Mouse (Mus musculus) liver, embryonic 13.5 days (tissue): Measurements from ENCODE around the gene Rnaseh1. TPM values are rescaled to one million over a fixed set of nuclear protein-coding genes. Genes with fewer than 3 reads are reported as not detected.

Experiments
- ATAC-seq: fragments of 200-750 bp; cut with Nextera tagmentation; 2 replicates; pipeline ENCODE4 v1.8.0; 2017; ENCODE audit warnings: low read depth, mild to moderate bottlenecking, moderate number of reproducible peaks, moderate library complexity
- DNase-seq: peaks from one replicate; pipeline ENCODE4 v3.0.0; 2022
- H3K27ac ChIP-seq: fragments of 300-500 bp; sonication (generic); 2 replicates; pipeline ENCODE4 v1.5.1; 2015; ENCODE audit warnings: moderate library complexity, mild to moderate bottlenecking, inconsistent platforms
- H3K27me3 ChIP-seq: fragments of 300-500 bp; sonication (generic); 2 replicates; pipeline ENCODE4 v1.6.1; 2015; ENCODE audit warnings: mild to moderate bottlenecking, inconsistent platforms
- H3K36me3 ChIP-seq: fragments of 300-500 bp; sonication (generic); 2 replicates; pipeline ENCODE4 v1.6.1; 2015; ENCODE audit warnings: mild to moderate bottlenecking, inconsistent platforms
- H3K4me1 ChIP-seq: fragments of 300-500 bp; sonication (generic); replicated peaks from 2 replicates; pipeline ENCODE4 v1.6.1; 2015; ENCODE audit warnings: inconsistent platforms
- H3K4me2 ChIP-seq: fragments of 300-500 bp; sonication (generic); 2 replicates; pipeline ENCODE4 v1.6.1; 2015; ENCODE audit warnings: inconsistent platforms, mild to moderate bottlenecking, moderate library complexity
- H3K4me3 ChIP-seq: fragments of 300-500 bp; sonication (generic); replicated peaks from 2 replicates; pipeline ENCODE4 v1.5.1; 2015; ENCODE audit warnings: mild to moderate bottlenecking, inconsistent platforms
- H3K9ac ChIP-seq: fragments of 300-500 bp; sonication (generic); 2 replicates; pipeline ENCODE4 v1.6.1; 2015; ENCODE audit warnings: mild to moderate bottlenecking, inconsistent platforms
- H3K9me3 ChIP-seq: fragments of 300-500 bp; sonication (generic); replicated peaks from 2 replicates; pipeline ENCODE4 v1.6.1; 2016; ENCODE audit warnings: inconsistent platforms
- WGBS: fragments of 180-500 bp; shearing (Covaris S2); methylation state at CpG from one replicate; pipeline ENCODE4 v1.1.7; 2015; ENCODE audit not compliant: insufficient replicate concordance; 5-methylcytosine and 5-hydroxymethylcytosine counted together
- polyA plus RNA-seq: library from polyadenylated mRNA; unstranded; fragments of >200 nt; fragmentation: Nextera tagmentation; extraction: Ambion mirVana; gene quantifications from 2 replicates; pipeline ENCODE4 v1.2.1, GENCODE M21; 2015

The Rnaseh1 gene
- polyA plus RNA-seq, 1 experiment from 2014 or later = 14.6 TPM

DNA sequence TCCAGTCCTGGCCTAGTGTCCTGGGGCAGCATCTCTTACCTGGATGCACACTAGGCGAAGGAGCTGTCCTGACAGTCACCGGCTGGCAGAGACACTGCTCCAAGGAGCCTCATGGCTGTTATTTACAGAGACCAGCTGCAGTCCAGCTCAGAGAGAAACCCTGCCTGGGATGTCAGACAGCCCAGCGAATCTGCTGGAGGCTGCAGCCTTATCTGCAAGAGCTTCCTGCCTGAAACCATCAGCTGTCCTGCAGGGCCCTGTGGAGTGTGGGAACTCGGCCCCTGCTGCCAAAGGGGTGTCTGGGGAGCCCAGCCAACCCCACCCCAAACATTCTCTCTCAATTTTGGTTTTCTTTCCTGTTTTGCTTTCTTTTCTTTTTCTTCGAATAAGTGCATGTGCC is 26.2 kb upstream of the Rnaseh1 start, which contains the start of gene Colec11:
Gene Colec11, minus strand, starts transcription at position 183 of the 400 bp plus-strand sequence.
- peak; percentile 42; the same call in 1 of the 2 replicates for ATAC-seq
- Histone ChIP-seq H3K9me3 (no peaks in the 10 kb centered on the region), H3K36me3 (0 out of 2 replicates have a peak, but pooled peaks cover 2% of the 10 kb centered on the region), H3K27ac (0 out of 2 replicates have a peak within 1 kb of the TSS, but pooled peaks have one; percentile 24), H3K9ac (no peak within 1 kb of the TSS; the same call in 1 of the 2 replicates), H3K4me3 (peak within 1 kb of the TSS; percentile 14), H3K27me3 (no peaks in the 10 kb centered on the region), H3K4me1 (peaks cover 24% of the 10 kb centered on the region), H3K4me2 (peak within 1 kb of the TSS; percentile 33)
- 19% methylated on average over 5 of the region's 5 CpGs for WGBS
- DNase-seq = no peak

DNA sequence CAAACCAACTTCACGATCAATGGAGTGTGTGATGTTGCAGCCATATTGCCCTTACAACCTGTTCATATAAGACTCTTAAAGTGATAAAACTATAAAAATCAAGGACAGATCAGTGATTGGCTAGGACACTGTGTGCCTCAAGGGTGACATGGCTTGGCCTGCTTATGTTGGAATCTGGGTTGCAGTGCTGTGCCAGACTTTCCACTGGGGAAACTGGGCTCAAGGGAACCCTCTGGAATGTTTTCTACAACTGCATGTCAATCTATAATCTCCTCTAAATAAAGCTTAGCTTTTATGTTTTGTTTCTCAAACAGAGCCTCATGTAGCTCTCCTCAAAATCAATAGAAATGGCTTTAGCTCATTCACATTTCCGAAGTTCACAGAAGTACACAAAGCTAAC is 25.2 kb upstream of the Rnaseh1 start:
- Histone ChIP-seq H3K4me2 (no peak overlapping the region), H3K9me3 (no peaks in the 10 kb centered on the region), H3K9ac (no peak overlapping the region), H3K27me3 (no peaks in the 10 kb centered on the region), H3K27ac (no peak overlapping the region), H3K4me1 (peaks cover 33% of the 10 kb centered on the region), H3K36me3 (peaks cover 13% of the 10 kb centered on the region), H3K4me3 (no peak overlapping the region)
- ATAC-seq (no peak), DNase-seq (no peak)
- 64% methylated on average over 2 of the region's 2 CpGs for WGBS

DNA sequence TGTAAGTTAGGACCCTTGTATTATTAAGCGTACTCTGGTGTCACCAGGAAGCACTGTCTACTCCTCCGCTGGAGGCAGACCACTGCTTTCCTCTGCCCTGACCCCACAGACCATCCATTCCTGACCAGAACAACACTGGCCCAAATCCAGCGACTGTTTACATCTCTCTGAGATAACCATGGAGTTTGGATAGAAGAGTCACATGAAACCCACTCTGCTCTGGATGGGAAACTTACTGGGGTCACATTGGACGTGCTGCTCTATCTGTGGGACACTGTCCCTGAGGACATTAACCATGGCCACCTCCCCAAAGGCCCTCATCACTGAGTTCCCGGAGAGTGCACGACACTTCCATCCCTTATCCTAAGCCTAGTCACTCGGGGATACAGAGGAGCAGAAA is 24.0 kb upstream of the Rnaseh1 start:
- Histone ChIP-seq H3K4me3 (no peak overlapping the region), H3K36me3 (peaks cover 24% of the 10 kb centered on the region), H3K27ac (no peak overlapping the region), H3K27me3 (no peaks in the 10 kb centered on the region), H3K9me3 (no peaks in the 10 kb centered on the region), H3K4me2 (no peak overlapping the region), H3K4me1 (peaks cover 43% of the 10 kb centered on the region), H3K9ac (no peak overlapping the region)
- DNase-seq (no peak), ATAC-seq (no peak)
- 64% methylated on average over 7 of the region's 7 CpGs for WGBS

DNA sequence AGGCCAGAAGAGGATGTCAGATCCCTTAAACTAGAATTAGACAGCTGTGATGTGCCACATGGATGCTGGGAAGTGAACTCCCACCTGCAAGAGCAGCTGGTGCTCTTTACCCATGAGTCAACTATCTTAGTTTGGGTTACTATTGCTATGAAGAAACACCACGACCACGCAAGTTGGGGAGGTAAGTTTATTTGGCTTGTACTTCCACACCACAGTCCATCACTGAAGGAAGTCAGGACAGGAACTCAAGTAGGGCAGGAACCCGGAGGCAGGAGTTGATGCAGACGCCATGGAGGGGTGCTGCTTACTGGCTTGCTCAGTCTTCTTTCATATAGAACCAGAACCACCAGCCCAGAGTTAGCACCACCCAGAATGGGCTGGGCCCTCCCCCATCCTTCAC is 22.3 kb upstream of the Rnaseh1 start:
- no peak for ATAC-seq
- no peak overlapping the region for H3K4me3 ChIP-seq
- no peak for DNase-seq
- no peak overlapping the region for H3K9ac ChIP-seq
- H3K9me3 ChIP-seq = no peaks in the 10 kb centered on the region
- H3K27me3 ChIP-seq = no peaks in the 10 kb centered on the region
- WGBS = 48% methylated on average over 4 of the region's 4 CpGs
- H3K4me1 ChIP-seq = peaks cover 47% of the 10 kb centered on the region
- no peak overlapping the region for H3K4me2 ChIP-seq
- peaks cover 41% of the 10 kb centered on the region for H3K36me3 ChIP-seq
- no peak overlapping the region for H3K27ac ChIP-seq

DNA sequence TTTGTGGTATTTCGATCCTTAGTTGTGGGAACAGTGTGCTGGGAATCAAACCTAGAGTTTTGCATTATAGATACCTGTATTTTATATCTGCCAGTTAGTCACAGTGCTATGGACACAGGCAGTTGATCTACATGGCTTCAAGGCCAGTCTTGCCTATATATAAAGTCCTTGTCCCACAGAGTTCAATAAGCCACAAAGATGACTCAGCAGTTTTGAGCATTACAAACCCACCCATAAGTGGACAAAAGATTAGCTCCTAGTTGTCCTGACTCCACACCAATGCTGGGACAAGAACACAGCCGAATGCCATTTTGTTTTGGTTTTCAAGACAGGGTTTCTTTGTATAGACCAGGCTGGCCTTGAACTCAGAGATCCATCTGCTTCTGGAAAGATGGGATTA is 21.0 kb upstream of the Rnaseh1 start:
- Histone ChIP-seq H3K27ac (peak overlapping the region; percentile 48), H3K9me3 (no peaks in the 10 kb centered on the region), H3K36me3 (peaks cover 54% of the 10 kb centered on the region), H3K27me3 (no peaks in the 10 kb centered on the region), H3K4me1 (peaks cover 47% of the 10 kb centered on the region), H3K4me2 (no peak overlapping the region), H3K9ac (no peak overlapping the region), H3K4me3 (no peak overlapping the region)
- 67% methylated on average over 2 of the region's 2 CpGs for WGBS
- DNase-seq (no peak), ATAC-seq (peak; percentile 20; the same call in 1 of the 2 replicates)

DNA sequence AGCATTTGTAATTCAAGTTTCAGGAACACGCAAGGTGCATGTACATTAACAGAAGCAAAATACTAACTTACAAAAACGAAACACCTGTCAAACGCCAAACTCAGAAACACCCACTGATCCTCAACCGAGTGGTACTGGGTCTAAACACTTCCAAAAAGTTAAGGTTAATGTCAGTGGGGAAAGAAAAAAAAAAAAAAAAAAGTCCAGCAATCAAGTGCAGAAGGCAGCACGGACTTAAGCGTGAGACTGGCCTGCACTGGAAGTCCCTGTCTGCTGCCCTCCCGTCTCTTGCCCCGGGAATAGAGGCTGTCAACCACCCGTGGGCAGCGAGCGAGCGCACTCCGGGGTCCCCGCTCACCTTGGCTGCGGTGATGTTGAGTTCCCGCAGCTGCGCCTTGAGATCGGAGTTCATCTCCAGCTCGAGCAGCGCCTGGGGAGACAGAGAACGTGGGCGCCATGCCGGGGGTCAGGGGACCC is 14.3 kb upstream of the Rnaseh1 start:
- Histone ChIP-seq H3K4me3 (peak overlapping the region; percentile 91), H3K4me2 (peak overlapping the region; percentile 76), H3K27ac (peak overlapping the region; percentile 81), H3K27me3 (no peaks in the 10 kb centered on the region), H3K9ac (peak overlapping the region; percentile 98), H3K36me3 (peaks cover 48% of the 10 kb centered on the region), H3K9me3 (no peaks in the 10 kb centered on the region), H3K4me1 (peaks cover 55% of the 10 kb centered on the region)
- WGBS = under 1% methylated on average over 23 of the region's 23 CpGs
- ATAC-seq = no peak
- no peak for DNase-seq

DNA sequence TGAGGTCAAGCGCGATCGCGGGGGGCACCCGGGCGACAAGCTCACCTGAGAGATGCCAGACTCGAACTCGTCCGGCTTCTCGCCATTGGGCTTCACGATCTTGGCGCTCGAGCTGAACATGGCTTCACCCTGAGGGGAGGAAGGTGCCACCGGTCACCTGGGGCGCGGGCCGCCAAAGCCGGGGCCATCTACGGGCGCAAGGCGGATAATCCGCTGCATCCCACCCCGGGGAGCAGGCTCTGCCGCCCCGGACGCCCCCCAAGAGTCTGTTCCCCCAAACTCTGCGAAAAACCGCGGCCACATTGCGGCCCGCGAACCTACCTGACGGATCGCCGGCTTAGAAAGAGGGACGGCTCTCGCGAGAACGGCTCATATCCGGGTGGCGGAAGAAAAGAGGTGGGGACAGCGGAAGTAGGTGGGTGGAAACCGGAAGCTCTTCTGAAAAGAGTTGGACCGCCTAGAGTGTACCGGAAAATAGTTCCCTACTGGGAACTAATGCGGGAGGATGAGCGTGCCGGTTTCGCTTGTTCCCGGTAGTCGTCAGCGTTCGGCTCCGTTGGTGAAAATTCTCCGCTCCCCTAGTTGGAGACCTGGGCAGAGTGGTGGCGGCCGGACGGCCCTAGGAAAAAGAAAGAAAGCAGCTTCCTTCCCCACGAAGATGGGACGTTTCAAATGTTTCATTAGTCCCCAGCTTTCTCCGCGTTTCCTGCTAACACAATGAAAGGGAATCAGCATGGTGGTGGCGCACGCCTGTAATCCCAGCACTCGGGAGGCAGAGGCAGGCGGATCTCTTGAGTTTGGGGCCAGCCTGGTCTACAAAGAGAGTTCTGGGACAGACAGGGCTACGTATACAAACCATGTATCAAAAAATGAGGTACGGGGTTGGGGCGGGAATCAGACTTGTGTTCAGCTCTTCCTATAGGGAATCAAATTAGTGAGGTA is 13.6 kb upstream of the Rnaseh1 start, which contains the start of gene Rps7:
Gene Rps7, minus strand, starts transcription at position 419 of the 942 bp plus-strand sequence.
- 2% methylated on average over 69 of the region's 69 CpGs for WGBS
- H3K27ac ChIP-seq = peak within 1 kb of the TSS; percentile 81
- peaks cover 48% of the 10 kb centered on the region for H3K4me1 ChIP-seq

DNA sequence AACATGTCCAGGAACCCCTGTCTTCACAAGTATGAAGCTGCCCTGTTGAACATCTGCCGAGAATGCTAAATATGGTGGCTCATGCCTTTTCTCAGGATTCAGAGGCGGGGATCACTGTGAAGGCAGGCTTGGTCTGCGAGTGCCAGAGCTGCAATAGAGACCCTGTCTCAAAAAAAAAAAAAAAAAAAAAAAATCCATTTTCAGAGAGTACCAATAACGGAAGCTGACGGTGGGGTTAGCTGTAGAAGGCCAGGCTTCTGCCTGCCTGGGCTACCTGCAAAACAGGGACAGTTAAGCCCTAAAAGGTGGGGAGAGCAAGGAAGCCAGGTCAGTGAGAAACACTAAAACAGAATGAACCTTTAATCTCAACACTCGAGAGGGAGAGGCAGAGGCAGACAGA is 12.9 kb upstream of the Rnaseh1 start:
- Histone ChIP-seq H3K36me3 (peaks cover 34% of the 10 kb centered on the region), H3K9me3 (no peaks in the 10 kb centered on the region), H3K27me3 (no peaks in the 10 kb centered on the region), H3K27ac (peak overlapping the region; percentile 75), H3K4me3 (peak overlapping the region; percentile 91), H3K4me1 (peaks cover 43% of the 10 kb centered on the region), H3K9ac (peak overlapping the region; percentile 78), H3K4me2 (peak overlapping the region; percentile 76)
- ATAC-seq (no peak), DNase-seq (no peak)
- WGBS = 64% methylated on average over 6 of the region's 6 CpGs

More for the DNA sequence above, 13.6 kb upstream of the Rnaseh1 start, which contains the start of gene Rps7:
- DNase-seq = peak; percentile 85
- H3K9me3 ChIP-seq = no peaks in the 10 kb centered on the region
- H3K4me3 ChIP-seq = peak within 1 kb of the TSS; percentile 91
- peak within 1 kb of the TSS; percentile 98 for H3K9ac ChIP-seq
- H3K4me2 ChIP-seq = peak within 1 kb of the TSS; percentile 76
- H3K27me3 ChIP-seq = no peaks in the 10 kb centered on the region
- ATAC-seq = peak; percentile 94
- H3K36me3 ChIP-seq = peaks cover 41% of the 10 kb centered on the region

DNA sequence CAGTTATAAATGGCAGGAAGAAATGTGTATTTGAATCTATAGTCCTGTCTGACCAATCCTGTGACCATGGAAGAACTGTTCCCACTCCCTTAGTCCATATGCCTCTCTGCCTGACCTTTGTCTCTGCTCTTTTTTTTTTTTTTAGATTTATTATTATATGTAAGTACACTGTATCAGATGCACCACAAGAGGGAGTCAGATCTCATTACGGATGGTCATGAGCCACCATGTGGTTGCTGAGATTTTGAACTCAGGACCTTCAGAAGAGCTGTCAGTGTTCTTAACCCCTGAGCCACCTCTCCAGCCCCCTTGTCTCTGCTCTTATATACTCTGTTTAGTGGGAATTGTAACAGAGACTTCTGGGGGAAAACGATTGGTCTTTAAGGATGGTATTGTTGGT is 10.6 kb upstream of the Rnaseh1 start:
- WGBS = 43% methylated on average over 2 of the region's 2 CpGs
- ATAC-seq = no peak
- Histone ChIP-seq H3K9me3 (no peaks in the 10 kb centered on the region), H3K4me3 (no peak overlapping the region), H3K27me3 (peaks cover 6% of the 10 kb centered on the region; the same call in 1 of the 2 replicates), H3K36me3 (peaks cover 11% of the 10 kb centered on the region), H3K4me2 (no peak overlapping the region), H3K9ac (no peak overlapping the region), H3K4me1 (peaks cover 22% of the 10 kb centered on the region), H3K27ac (no peak overlapping the region)
- DNase-seq = no peak

DNA sequence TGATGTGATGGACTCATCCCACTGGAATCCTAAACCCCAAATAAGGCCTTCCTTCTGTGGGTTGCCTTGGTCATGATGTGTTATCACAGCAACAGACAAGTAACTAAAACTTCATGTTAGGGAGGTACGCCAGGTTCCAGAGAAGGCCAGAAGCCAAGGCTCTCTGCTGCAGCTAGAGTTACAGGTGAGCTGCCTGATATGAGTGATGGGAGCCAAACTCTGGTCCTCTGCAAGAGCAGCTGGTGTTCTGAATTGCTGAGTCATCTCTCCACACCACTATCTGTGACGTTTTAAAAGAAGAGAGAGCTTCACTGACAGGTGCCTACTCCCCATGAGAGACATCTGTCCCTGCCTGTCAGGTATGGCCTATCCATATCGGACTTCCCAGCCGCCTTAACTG is 13.2 kb downstream of the Rnaseh1 start:
- Histone ChIP-seq H3K36me3 (peaks cover 29% of the 10 kb centered on the region), H3K9ac (no peak overlapping the region), H3K27me3 (no peaks in the 10 kb centered on the region), H3K4me3 (no peak overlapping the region), H3K4me2 (no peak overlapping the region), H3K4me1 (peaks cover 8% of the 10 kb centered on the region), H3K9me3 (no peaks in the 10 kb centered on the region), H3K27ac (no peak overlapping the region)
- WGBS = 64% methylated on average over 4 of the region's 4 CpGs
- DNase-seq (no peak), ATAC-seq (no peak)

DNA sequence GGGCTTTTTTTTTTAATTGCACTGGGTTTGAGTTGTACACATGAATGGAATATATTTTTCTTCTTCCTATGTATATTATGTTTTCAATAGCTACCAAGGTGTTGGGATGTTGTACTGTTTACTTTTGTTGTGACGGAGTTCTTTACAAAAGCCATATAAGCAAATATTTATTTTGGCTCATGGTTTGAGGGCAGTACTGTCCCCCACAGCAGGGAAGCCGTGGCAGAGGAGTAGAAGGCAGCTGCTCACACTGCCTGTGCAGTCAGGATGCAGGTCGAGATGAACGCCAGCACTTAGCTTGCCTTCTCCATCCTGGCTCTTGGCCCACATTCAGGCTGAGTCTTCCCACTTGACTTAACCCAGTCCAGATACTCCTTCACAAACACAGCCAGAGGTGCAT is 17.3 kb downstream of the Rnaseh1 start:
- H3K9ac ChIP-seq = no peak overlapping the region
- H3K4me3 ChIP-seq = no peak overlapping the region
- H3K4me2 ChIP-seq = no peak overlapping the region
- no peak for DNase-seq
- peaks cover 10% of the 10 kb centered on the region for H3K4me1 ChIP-seq
- 57% methylated on average over 4 of the region's 4 CpGs for WGBS
- no peak for ATAC-seq
- no peaks in the 10 kb centered on the region for H3K27me3 ChIP-seq
- no peak overlapping the region for H3K27ac ChIP-seq
- no peaks in the 10 kb centered on the region for H3K9me3 ChIP-seq
- no peaks in the 10 kb centered on the region for H3K36me3 ChIP-seq
